Mouse (Mus musculus) erythroblast, adult 5-6 weeks (primary cell): ENCODE results near the gene Nrp1. TPM values are rescaled to one million over a fixed set of nuclear protein-coding genes. Genes with fewer than 3 reads are reported as not detected.

Source experiments
- ATAC-seq: replicated peaks from 2 replicates; pipeline ENCODE4 v1.8.0; 2016; ENCODE audit warnings: moderate number of reproducible peaks, mild to moderate bottlenecking, moderate TSS enrichment, inconsistent platforms; ENCODE audit not compliant: poor library complexity, low FRiP score, severe bottlenecking
- total RNA-seq, 2 experiments: library from RNA; stranded (forward) in 1 of 2; stranded (reverse) in 1 of 2; fragments of 150-400 nt in 1 of 2; fragments of 200-764, 138-1000 nt in 1 of 2; gene quantifications; 2 replicates each; pipeline versions ENCODE4 v1.2.3 to v1.2.4; 2015 to 2017; ENCODE audit warnings: low replicate concordance in 2 of 2

The Nrp1 gene
- total RNA-seq, 2 experiments from 2014 or later, result 4.6 to 11.9 TPM

DNA sequence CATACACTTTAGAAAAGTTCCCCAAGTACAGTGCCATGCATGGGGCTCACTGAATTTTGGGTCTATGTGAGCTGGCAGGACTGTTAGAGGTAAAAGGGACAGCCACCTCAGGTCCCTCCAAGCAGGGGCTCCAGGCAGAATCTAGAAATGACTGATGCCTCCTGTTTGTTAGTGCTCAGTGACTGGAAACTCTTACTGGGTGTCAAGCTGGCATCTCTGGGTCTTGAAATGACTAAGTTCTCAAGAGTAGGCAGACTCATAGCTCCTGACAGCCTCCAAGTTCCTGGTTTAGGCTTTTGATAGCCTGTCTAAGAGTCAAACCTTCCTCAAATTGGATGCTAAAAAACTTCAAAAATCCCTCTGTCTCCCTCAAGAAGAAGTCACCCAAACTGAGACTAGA lies 177.3 kb downstream of the Nrp1 start:
- no peak for ATAC-seq

DNA sequence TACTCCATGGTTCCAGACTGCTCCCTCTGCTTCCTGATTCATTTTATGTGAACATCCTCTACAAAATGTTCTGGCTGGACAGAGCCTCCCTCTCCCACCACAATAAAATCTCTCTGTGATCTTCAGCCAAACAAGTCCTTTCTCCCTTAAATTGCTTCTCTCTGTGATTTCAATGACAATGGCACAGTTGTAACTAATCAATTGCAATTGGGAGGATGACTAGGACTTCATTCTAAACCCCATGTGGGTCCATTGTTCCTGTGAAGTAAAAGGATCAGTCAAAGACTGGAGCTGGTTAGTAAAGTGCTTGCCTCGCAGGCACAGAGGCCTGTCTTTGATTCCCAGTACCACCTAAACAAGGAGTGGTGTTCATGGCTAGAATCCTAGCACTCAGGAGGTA lies 180.0 kb downstream of the Nrp1 start:
- no peak for ATAC-seq

DNA sequence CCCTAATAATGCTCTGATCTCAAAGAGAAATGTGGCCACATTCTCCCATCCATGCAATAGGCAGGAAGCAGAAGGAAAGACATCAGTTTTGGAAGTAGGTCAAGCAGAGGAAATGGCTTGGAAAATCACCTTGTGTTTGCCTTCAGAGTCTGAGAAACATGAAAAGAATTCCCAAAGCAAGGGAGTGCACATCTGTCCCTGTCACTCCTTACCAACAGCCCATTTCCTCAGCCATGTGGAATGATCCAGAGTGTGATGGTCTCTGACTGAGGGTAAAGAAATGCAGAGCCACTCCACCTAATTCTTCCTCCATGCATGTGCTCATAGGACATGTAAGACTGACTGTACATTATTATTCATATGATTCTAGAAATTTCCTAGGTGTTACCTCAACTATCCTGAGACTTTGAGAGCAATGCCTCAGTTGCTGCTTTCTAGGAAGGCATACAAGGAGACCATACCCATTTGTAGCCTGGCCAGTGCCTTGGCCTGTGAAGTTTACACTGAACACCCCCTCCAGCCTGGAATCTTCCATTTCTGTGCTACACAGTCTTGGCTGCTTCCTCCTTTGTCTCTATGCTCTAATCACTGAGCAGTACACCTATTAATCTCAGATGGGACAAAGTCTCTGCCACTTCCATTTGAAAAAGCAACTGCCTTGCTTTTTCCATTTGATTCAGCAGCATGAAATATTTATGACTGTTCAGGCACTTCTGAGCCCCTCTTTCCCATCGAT lies 183.1 kb downstream of the Nrp1 start:
- no peak for ATAC-seq

DNA sequence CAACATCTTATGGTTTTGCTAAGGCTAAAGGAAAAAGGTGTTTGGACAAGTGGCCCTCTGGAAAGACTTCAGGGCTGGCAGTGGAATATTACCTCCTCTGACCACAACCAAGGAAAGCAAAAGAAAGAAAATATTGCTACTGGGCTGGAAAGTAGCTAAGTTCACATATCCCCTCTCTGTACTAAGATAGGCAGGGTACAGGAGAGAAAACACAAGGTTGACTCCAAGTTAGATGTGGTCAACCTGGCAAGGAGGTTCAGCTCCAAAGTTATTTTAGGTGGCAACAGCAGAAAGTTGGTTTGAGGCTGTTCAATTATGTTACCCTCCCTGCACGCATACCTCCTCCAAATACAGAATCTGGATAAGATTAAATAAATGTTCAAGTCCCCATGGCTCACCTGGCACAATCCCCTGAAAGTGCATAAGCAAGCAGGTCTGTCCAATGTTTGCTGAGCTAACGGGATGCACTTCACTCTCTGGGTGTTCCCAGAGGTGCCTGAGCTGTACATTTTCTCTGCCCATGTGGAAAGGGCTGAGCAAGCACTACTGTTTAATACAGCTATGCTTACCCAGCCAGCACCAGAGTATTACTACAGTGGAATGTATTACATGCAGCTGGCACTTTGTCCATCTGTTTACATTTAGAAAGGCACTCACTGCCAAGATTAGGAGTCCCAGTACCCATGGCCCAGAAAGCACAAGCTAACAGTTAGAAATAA lies 185.9 kb downstream of the Nrp1 start:
- ATAC-seq, result no peak

DNA sequence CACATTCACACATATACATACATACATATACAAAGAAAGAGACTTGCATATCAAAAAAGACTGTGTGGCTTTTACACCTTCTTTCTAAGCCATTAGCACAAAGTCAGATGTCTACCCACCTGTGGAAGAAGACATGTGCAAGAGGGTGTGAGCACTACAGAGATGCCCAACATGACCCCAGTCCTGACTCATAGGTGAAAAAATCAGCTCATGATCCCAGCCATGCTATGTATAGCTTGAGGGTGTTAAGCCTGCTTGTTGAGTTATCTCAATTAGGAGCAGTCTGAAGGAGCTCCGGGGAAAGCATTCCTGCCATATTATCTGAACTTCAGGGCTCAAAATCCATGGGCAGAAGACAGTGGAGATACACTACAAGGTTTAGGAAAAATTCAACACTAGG lies 187.9 kb downstream of the Nrp1 start:
- ATAC-seq, result no peak

- no peak for ATAC-seq
These were observed 189.0 kb downstream of the Nrp1 start for GRCm38 (mm10) chr8:128547361-128547760.

GRCm38 (mm10) chr8:128549738-128550137 lies 191.3 kb downstream of the Nrp1 start:
- no peak for ATAC-seq

GRCm38 (mm10) chr8:128551421-128552139 lies 193.2 kb downstream of the Nrp1 start:
- peak; percentile 52 for ATAC-seq
